Mouse (Mus musculus) cerebellum, adult 8-10 months (tissue): ENCODE measurements around the gene Fam210b.
A peak's percentile ranks its signal among the peaks of the same experiment; 100 is the strongest.
"Not testable (repeated sequence)": the region's sequence is repeated elsewhere in the genome, so short reads cannot be mapped to it uniquely, and the experiment has no call there.

Experiments
- DNase-seq: peaks from one replicate; pipeline ENCODE4 v3.0.0; 2022

The Fam210b gene

GRCm38 (mm10) chr2:172345258-172345738 lies at the start of gene Fam210b:
Gene Fam210b (plus strand): TSS chr2:172345565.
- DNase-seq = peak; percentile 94

GRCm38 (mm10) chr2:172298083-172298482 lies 47.3 kb upstream of the Fam210b start:
- no peak for DNase-seq

GRCm38 (mm10) chr2:172298542-172298941 lies 46.8 kb upstream of the Fam210b start:
- DNase-seq = no peak

- no peak for DNase-seq
These were observed 46.0 kb upstream of the Fam210b start for GRCm38 (mm10) chr2:172299126-172299921.

GRCm38 (mm10) chr2:172302396-172302795 lies 43.0 kb upstream of the Fam210b start:
- DNase-seq = no peak

GRCm38 (mm10) chr2:172304118-172304708 lies 41.2 kb upstream of the Fam210b start:
- DNase-seq = no peak

GRCm38 (mm10) chr2:172305546-172305945 lies 39.8 kb upstream of the Fam210b start:
- DNase-seq = not testable (repeated sequence)

GRCm38 (mm10) chr2:172306544-172306943 lies 38.8 kb upstream of the Fam210b start:
- DNase-seq = no peak

- DNase-seq = no peak
These were observed 33.6 kb upstream of the Fam210b start for GRCm38 (mm10) chr2:172311731-172312130.

GRCm38 (mm10) chr2:172320878-172321277 lies 24.5 kb upstream of the Fam210b start:
- DNase-seq = no peak

- no peak for DNase-seq
These were observed 17.1 kb upstream of the Fam210b start for GRCm38 (mm10) chr2:172328248-172328647.

- DNase-seq = peak; percentile 31
These were observed 16.2 kb upstream of the Fam210b start for GRCm38 (mm10) chr2:172329179-172329578.

- no peak for DNase-seq
These were observed 7.0 kb upstream of the Fam210b start for GRCm38 (mm10) chr2:172338206-172338942.

GRCm38 (mm10) chr2:172340936-172341335 lies 4.4 kb upstream of the Fam210b start:
- DNase-seq = no peak

- no peak for DNase-seq
These were observed 3.8 kb upstream of the Fam210b start for GRCm38 (mm10) chr2:172341606-172342005.

- DNase-seq = no peak
These were observed 1.6 kb upstream of the Fam210b start for GRCm38 (mm10) chr2:172343751-172344150.

GRCm38 (mm10) chr2:172344669-172345068 lies 696 bp upstream of the Fam210b start:
- no peak for DNase-seq

GRCm38 (mm10) chr2:172346034-172346929 lies 917 bp downstream of the Fam210b start:
- DNase-seq = peak; percentile 35

- no peak for DNase-seq
These were observed 1.7 kb downstream of the Fam210b start for GRCm38 (mm10) chr2:172346933-172347611.

- no peak for DNase-seq
These were observed 3.1 kb downstream of the Fam210b start for GRCm38 (mm10) chr2:172348297-172348950.

GRCm38 (mm10) chr2:172349776-172350175 lies 4.4 kb downstream of the Fam210b start:
- DNase-seq = no peak
